Mouse (Mus musculus) bone marrow, adult 2 months (tissue): Measurements from ENCODE around the gene Atf7.

Source experiments
- CTCF ChIP-seq: fragments of 200-500 bp; IDR thresholded peaks from 2 replicates; pipeline ENCODE4 v1.5.1; 2011; ENCODE audit warnings: low read length, control low read depth; ENCODE audit not compliant: control insufficient read depth, insufficient read depth
- POLR2A ChIP-seq: fragments of 200-500 bp; IDR thresholded peaks from 2 replicates; pipeline ENCODE4 v1.6.1; 2011; ENCODE audit warnings: low read depth, mild to moderate bottlenecking, control low read depth, low read length, borderline replicate concordance; ENCODE audit not compliant: control insufficient read depth

DNA sequence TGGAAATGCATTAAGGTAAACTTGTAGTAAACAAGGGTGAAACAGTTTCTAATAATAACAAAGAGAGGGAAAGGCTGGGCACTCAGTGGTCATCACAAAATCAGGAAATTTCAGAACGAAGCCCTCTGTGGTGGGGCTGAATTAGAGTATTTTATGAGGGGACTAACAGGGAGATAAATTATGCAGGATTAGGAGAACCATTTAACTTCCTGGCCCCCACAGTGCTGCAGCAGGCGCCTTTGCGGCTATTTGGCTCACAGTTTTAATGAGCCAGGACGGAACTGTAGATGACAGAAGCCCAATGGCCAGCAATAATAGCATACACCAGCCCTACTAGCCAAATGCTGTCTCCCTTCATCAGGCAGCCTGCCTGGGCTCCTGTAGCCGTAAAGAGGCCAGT, 61.6 kb downstream of the Atf7 start:
- TF ChIP-seq POLR2A (no peak), CTCF (no peak)
